Mouse (Mus musculus): ENCODE data around the gene Tbx2.

The Tbx2 gene

DNA sequence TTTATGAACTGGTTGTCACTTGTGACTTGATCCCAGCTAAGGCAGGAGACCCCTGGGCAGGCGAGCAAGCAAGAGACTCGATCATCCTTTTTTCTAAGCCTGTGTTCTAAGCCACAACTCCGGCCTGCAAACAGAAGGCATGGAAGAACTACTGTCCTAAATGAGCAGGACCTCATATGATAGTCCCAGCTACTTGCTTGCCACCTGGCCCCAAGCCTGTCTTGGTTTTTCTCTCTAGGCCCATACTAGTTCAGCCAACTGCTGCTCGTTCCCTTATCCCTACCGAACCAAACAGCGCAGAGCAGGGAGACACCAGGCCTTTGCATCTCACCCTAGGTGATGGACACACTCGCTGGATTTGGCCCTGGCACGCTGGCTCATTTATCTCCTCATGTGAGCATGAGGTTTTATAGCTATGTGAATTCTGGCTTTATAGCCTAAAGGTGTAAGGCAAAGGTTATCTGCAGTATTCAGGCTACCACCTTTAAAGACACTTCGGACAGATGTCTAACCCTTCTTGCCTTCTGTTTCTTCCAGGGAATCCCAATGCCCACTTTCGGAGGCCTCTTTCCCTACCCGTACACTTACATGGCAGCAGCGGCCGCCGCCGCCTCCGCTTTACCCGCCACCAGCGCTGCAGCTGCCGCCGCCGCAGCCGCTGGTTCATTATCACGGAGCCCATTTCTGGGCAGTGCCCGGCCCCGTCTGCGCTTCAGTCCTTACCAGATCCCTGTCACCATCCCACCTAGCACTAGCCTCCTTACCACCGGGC, 7.9 kb downstream of the Tbx2 start:
- DNase-seq (ENCODE audit: low spot score in 2 of 2) = no peak

DNA sequence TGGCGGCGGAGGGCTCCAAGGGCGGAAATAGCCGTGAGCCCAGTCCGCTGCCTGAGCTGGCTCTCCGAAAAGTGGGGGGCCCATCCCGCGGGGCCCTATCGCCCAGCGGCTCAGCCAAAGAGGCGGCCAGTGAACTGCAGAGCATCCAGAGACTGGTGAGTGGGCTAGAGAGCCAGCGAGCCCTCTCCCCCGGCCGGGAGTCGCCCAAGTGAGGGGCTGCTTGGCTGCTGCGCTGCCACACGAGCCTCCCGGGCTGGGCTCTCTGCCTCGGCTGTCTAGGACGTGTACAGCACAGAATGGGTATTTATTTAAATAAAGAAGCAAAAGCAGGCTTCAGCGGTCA, 8.4 kb downstream of the Tbx2 start:
- DNase-seq (ENCODE audit: low spot score in 2 of 2) = no peak

DNA sequence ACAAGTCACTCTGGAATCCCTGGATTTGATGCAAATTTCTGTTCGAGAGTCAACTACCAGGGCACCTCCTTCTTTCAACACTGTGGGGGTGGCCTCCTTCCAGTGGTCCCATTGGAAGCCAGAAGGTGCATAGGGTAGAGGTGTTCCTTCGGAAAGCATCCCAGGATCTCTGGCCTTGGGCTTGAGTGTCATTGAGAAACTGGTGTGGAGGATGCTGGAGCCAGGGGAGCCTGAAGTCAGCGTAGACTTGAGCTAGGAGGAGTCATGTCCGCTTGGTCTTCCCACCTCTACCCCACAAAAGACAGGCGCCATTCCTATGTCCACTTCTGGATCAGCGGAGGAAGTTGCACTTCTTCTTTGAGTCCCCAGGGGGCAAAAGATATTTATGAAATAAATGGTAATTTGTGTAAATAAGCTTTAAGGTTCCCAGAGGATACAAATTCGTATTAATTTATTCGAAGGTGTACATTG, 8.9 kb downstream of the Tbx2 start:
- DNase-seq (ENCODE audit: low spot score in 2 of 2) = no peak

DNA sequence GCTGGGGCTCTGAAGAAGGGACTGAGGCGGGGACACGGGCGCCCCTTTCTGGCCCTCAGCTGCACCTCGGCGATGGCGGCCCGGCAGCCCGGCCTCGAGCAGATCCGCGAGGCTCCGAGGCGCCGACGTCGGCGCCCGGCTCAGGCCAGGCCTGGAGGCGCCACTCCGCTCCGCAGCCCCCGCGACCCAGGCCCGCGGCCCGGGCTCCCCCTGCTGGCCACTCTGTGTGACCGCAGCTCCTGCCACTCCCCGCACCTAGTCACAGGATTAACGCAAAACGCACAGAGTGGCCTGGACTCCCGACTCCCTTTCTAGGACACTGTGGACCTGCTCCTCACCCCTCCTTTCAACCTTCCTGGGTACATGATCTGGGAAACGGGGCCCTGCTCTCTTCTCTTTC, 9.6 kb downstream of the Tbx2 start:
- DNase-seq (ENCODE audit: low spot score in 2 of 2) = no peak

DNA sequence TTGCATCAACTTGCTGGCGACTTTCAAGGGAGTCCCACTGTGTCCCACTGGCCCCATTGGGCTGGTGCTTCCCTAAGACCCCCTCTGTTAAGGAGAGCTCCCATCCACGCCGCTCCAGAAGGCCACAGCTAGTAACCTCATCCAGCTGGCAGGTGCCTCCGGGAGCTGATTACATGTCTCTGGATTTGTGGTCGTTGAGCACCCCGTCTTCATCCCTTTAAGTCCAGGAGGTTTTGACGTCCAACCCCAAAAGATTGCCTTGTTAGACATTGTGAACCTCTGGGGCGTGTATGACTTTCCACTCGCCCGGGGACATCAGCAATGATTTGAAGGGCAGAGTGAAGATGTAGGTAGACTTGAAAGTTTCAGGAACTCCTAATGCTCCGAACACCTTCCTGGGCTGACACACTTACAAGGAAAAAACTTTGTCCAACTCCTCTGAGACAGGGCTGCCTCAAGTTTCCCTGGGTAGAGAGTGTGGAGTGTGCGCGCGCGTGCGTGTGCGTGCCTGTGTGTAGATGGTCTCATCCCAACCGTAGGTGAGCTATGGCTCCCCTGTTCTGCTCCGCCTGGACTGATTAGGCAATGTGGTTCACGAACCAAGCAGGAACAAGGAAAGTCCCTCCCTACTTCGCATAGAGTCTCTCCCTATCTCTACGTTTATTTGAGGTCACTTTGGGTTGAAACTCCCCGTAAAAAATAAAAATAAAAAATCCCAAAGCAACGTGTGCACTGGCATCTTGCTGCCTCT, 10.4 kb downstream of the Tbx2 start:
- no peak for DNase-seq (ENCODE audit: low spot score in 2 of 2)

DNA sequence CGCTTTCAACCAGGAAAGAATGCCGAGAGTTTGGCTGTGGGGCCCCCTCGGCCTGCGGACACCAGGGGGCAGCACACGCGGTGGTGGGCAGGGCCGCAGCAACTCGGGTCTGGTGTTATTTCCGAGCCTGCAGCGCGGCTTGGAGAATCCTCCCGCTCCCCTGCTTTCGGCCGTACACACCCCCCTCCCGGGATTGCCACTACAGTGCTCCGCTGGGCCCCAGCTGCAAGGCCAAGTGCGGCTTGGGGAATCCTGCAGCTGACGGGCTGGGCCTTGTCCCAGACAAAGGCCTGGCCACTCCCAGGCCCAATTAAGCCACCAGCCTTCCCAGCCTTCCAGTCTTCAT, 11.0 kb downstream of the Tbx2 start:
- DNase-seq (ENCODE audit: low spot score in 2 of 2) = no peak

DNA sequence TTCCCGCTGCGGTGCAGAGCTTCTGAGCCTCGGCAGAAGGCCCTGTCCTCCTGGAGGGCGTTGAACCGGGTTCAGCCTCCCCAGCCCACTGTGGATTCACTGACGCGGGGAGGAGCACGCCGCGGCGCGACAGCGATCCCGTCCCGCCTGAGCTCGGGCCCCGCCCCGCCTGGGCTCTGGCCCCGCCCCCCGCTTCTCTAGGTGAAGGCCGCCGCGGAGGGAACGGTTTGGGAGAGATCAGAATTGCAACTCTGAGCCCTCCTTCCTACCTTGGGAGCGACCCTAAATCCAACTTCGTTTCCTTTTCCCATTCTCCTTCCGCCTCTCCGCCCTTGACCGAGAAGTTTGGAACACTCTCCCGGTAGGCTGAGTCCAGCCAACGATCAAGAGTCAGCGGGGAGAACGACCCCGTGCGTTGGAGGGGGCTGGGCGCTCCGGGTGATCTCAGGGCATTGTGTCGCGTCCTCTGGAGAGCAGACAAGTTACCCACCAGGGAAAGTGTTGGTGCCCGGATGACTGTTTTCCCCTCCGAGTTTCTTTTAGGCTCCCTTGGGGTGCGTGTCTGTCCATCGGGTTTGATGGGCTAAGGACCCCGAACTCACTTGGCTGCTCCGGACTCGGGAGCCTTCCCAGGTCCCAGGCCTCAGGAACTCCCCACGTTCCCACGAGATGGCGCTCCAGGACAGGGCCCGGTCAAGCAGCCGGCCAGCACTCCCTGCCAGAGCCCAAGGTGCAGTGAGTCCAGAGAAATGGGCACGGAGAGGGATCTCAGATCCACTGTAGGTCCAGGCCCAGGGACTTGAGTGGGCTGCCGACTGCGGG, 12.0 kb downstream of the Tbx2 start:
- peak; percentile 71 to 75 for DNase-seq (ENCODE audit: low spot score in 2 of 2)

DNA sequence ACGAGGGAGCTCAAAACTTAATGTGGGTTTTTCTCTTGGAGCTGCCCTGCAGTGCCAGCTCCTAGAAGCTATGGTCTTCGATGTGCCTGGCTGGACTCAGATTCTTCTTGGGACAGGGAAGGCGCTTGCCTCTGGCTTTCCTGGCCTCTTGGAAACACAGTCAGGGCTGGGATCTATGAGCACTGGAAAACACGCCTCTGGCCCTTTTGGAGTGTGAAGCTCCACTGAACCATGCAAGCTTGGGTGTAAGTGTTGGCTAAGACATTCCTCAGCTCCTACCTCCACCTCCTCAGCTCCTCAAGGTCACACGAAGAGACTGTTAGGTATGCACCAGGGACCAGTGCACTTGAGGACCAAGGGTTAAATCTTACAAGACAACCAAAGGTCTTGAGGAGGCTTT, 12.6 kb downstream of the Tbx2 start:
- no peak for DNase-seq (ENCODE audit: low spot score in 2 of 2)

DNA sequence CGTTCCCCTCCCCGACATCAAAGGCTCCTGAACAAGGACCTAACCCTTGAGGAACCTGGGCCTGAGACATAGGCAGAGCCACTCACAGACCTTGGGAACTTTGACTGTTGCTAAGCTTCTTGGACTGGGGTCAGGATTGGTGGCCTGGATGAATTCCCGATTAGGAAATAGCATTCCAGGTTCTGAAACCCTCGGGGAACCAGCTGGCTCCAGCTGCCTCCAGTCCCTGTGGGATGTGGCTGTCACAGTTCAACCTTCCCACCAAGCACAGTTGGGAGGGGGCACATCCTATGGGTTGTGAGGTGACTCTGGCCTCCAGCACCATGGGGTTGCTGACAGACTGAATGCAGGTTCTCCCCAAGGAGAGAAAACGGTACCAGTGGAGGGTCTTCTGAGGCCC, 13.6 kb downstream of the Tbx2 start:
- DNase-seq (ENCODE audit: low spot score in 2 of 2) = no peak

DNA sequence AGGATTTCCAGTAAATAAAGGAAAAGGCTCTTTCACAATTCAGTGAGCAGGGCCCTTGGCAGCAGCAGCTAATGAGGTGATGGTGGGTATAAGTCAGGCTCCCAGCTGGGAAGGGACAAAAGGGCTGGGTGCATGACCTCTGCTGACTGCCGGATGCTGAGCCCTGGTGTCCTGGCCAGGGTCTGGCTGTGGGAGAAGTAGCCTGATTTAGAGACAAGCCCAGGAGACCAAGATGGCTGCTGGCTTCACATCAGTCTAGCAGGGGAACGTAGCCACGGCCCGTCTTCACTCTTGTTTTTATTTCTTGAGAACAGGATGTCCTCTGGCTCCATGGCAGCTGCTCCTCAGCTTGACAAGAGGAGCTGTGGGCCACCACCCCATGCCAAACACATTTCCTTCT, 14.2 kb downstream of the Tbx2 start:
- DNase-seq (ENCODE audit: low spot score in 2 of 2) = no peak

DNA sequence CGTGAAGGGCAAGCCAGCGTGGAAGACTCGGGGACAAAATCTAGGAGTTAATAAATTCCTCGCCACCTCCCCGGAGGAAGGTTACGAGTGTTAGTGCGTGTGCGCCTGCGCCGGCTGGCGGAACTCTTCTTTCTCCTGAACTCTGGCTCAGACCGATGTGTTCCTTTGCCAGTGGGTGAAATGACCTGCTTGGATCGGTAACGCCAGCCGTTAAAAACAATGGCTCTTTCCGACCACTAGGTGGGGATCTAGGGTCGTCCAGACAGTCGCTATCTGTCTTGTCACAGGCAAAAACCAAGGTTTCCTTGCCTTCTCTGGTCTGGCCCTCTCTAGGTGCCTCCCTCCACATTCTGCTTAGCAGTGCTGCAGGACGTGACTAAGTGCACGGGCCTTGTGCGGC, 16.7 kb downstream of the Tbx2 start:
- DNase-seq (ENCODE audit: low spot score in 2 of 2) = peak in 1 of 2 experiments; percentile 61

DNA sequence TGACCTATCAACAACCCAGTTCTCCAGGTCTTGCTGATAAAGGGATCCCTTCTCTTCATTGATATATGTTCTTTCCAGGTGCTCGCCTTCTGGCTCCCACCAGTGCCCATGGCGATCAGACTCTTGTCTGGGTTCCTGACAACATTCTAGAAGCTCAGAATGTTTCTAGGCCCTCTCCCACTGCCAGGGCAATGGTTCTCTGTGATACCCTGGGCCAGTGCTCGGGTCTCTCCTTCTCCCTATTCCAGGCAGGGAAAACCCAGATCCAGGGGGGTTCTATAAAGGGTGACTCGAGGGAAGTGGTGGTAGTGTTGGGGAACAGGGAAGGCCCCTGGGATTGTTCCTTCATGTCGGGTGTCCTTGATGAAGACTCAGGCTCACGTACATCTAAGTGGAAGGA, 17.9 kb downstream of the Tbx2 start, which contains the start of gene Gm11444:
Gm11444 (minus strand) TSS at position 101 of the 400 bp plus-strand sequence.
- DNase-seq (ENCODE audit: low spot score in 2 of 2) = no peak

DNA sequence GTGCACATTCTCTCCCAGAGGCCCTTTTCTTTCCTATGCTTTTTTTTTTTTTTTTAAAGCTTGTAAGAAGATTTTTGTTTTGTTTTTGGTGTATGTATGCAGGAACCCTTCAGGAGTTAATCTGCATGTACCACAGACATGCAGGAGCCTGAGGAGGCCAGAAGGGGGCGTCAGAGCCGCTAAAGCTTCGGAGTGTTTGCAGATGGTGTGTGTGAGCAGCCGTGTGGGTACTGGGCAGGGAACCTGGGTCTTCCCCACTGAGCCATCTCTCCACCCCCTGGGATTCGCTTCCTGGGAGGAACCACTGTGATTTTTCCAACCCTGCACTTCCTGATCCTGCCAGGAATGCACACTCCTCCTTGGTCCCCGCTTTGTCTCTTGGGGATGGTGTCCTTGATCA, 18.4 kb downstream of the Tbx2 start:
- no peak for DNase-seq (ENCODE audit: low spot score in 2 of 2)

DNA sequence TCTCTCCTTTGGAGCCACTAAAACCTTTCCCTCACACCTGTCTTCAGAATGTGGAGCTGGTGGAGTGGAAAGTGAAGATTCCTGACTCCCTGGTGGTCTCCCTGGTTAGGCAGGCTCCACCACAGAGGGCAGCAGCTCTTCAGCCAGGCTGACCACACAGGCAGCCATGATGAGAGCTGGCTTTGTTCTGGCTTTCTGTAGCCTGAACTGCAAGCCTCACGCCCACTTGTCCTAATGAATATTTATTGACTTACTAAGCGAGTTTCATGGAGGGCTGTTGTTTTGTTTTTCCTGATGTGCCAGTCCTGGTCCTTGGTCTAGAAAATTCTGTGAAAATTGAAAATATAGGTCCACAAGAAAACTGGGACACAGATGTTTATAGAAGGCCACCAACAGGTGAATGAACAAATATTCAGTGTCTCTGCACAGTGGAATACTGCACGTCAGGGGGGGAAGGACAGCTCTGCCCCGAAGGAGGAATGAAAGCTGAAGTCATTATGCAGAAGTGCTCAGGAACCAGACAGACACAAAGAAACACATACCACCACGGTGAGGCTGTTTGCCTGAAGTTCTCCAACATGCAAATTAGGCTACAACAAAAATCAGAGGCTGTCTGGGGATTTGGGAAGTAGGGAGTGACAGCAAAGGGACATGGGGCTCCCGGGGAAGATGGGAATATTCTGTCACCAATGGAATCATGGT, 25.8 kb downstream of the Tbx2 start:
- no peak for DNase-seq (ENCODE audit: low spot score in 2 of 2)

DNA sequence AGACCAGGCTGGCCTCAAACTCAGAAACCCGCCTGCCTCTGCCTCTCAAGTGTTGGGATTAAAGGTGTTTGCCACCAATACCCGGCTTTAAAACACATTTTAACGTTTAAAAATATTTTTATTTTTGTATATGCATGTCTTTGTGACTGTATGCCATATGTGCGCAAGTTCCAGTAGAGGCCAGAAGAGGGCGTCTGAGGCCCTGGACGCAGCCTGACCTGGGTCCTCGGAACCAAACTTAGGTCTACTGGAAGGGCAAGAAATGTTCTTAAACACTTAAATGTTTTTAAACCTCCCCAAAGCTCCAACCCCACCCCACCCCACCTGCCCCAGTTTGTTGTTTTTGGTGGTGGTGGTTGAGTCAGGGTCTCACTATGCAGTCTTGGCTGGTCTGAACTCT, 32.0 kb downstream of the Tbx2 start:
- DNase-seq (ENCODE audit: low spot score in 2 of 2) = no peak

DNA sequence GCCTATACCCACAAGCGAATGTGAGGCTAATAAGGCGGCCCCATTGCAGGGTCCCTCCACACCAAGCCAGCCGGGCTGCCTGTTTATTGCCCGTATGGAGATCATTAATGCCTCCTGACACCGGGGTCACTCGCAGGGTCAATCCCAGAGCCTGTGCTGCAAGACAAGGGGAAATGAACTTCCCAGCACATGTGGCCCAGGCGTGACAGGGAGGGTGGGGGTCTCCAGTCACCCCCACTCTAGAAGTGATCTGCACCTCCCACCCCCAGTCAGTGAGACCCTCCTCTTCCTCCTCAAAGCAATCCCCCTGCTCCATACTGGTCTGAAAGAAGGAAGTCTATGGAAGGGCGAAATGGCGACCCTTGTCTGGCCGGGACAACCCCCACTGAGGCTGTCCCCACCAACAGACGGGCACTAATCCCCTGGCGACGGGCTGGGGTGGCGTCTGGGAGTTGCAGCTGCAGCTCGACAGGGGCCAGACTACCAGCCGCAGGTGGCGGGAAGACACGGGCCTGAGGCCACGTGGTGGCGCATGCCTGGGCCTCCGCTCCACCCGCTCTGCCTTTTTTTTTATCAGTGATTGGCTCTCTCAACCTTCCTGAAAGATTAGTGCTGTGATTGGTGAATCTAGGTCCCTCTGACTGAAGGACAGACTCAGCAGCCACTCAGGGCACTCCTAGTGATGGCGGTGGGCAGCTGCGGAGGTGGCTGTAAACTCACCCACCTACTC, 43.9 kb downstream of the Tbx2 start:
- no peak for DNase-seq (ENCODE audit: low spot score in 2 of 2)

DNA sequence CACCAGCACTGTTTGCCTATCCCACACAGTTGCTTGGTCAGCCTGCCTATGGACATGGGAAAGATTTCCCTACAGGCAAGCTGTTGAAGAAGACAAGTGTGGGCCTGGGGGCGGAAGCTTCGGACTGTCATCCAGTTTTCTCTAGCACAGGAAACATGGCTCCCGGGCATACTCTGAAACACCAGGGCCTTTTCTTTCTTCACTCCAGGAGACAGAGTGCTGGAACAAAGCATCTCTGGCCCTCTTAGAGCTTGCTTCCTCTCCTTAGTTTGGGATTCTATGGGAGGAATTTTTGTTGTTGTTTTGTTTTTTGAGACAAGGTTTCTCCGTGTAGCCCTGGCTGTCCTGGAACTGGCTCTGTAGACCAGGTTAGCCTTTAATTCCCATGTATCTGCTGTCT, 52.1 kb downstream of the Tbx2 start:
- no peak for DNase-seq (ENCODE audit: low spot score in 2 of 2)

DNA sequence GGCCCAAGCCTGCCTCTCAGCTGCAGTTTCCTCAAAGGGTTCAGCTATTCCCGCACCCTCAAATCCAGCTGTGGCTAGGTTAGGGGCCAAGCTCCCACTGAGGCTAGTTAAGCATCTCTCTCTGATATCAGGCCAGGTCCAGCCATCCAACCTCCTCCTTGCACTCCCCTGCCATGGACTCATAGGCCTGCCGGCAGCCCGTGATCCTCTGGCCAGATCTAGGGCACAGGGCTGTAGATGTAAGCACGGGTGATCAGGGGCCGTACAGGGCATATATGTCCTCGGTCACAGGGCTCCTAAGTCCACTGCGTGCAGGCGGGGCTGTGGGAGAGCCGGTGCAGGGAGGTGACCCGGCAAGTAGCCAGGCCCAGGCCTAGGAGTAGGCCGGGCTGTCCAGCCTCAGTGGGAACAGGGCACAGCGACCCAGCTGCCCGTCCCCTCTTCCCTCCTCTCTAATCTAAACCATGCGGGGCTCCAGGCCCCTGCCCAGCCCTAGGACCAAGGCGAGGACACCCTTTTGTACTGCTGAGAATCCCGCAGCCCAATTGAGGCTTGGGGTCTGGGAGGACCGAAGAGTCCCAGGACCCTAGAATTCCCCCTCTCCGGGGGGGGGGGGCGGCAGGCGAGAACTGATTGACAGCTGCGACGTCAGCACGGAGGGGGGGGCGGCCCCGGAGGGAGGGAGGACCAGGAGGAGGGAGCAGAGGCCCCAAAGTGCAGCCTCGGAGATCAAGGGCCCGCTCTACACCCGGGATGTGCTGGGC, 53.5 kb downstream of the Tbx2 start, which contains the start of gene Tbx4:
Tbx4 (plus strand) TSS at position 758 of the 764 bp plus-strand sequence.
- no peak for DNase-seq (ENCODE audit: low spot score in 2 of 2)

DNA sequence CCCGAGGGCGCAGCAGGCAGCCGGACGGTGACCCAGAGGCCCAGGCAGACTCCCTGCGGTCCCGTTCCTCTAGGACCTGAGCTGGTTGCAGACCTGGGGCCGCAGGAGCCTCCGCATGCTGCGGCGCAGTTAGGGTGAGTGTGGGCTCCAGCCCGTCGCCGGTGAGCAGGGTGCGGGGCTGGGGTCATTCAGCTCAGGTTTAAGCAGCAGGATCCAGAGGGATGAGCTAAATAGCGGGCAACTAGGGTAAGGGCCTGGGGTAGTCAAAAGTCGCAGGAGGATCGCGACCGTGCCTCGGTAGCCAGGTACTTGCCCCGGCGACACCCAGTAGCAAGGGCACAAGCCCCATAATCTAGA, 54.1 kb downstream of the Tbx2 start:
- no peak for DNase-seq (ENCODE audit: low spot score in 2 of 2)

DNA sequence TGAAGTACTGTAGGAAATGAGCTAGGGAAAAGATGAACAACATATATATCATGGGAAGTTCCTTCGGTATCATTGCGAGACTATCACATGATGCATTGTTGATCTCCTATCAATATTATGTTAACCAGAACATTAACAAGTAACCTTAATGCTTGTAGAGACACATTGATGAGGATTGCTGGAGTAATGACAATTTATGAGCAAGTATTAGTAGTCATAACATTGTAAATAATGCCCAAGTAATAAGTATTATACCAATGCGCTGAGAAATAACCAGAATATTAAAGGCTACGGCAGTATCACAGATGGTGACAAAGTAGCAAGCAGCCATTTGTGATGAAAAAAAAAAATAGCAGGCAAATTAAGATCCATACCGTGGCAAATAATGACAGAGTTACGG, 54.9 kb downstream of the Tbx2 start:
- no peak for DNase-seq (ENCODE audit: low spot score in 2 of 2)
